ENCODE assay signal across 14 mouse cellular contexts in genomic region chr15:30913360-30913759, GRCm38 (mm10).
DNase-seq lines count a peak whose midpoint lies in the region; ATAC-seq and TF ChIP-seq lines count a peak whose summit lies in the region.
"Had no signal": no experiment of that assay in that cellular context is flagged by ENCODE, and none has a peak within 500 bp of the region (broad histone marks: within the 10 kb centered on the region; RNA-seq: fewer than 3 reads in every experiment).

No protein-coding gene starts in this region.

- TF ChIP-seq CTCF in lung, postnatal 0 days (IDR thresholded peaks at IDR 0.05) = no peak

- no peak overlapping the region for H3K27ac ChIP-seq in lung, postnatal 0 days (ENCODE audit: low read length)
- H3K27ac ChIP-seq in limb, embryonic 11.5 days (replicated peaks; ENCODE audit: low read depth, low read length) = no peak overlapping the region
- H3K27ac ChIP-seq in midbrain, embryonic 13.5 days = no peak overlapping the region
- H3K27ac ChIP-seq: liver, embryonic 12.5 days; macrophage; stomach, postnatal 0 days had no signal

- H3K9me3 ChIP-seq in lung, postnatal 0 days (ENCODE audit: low read length) = no peaks in the 10 kb centered on the region
- H3K9me3 ChIP-seq in limb, embryonic 11.5 days (ENCODE audit: control insufficient read depth, low read length) = no peaks in the 10 kb centered on the region
- H3K9me3 ChIP-seq in midbrain, embryonic 13.5 days = no peaks in the 10 kb centered on the region
- H3K9me3 ChIP-seq: liver, embryonic 12.5 days had no signal

- peak; percentile 23 for DNase-seq in adrenal gland, postnatal 10 days
- no peak for DNase-seq in adrenal gland, adult 18-20 months (ENCODE audit: low spot score in 2 of 2)
- peak; percentile 22 for DNase-seq in lung, postnatal 0 days (ENCODE audit: low spot score)
- no peak for DNase-seq in lung, postnatal 25 days (ENCODE audit: low spot score)
- DNase-seq in adipocyte (ENCODE audit: low spot score) = peak; percentile 22
- peak; percentile 58 for DNase-seq in limb, embryonic 11.5 days (ENCODE audit: low spot score)
- no peak for DNase-seq in B cell, adult 2 months
- DNase-seq: adrenal gland, adult 2 months; cerebellum, postnatal 25 days had no signal

- H3K9ac ChIP-seq in lung, postnatal 0 days (replicated peaks; ENCODE audit: low read depth) = no peak overlapping the region
- H3K9ac ChIP-seq in limb, embryonic 11.5 days (ENCODE audit: low read length) = no peak overlapping the region
- no peak overlapping the region for H3K9ac ChIP-seq in midbrain, embryonic 13.5 days (replicated peaks)
- H3K9ac ChIP-seq: liver, embryonic 12.5 days had no signal

- H3K27me3 ChIP-seq in lung, postnatal 0 days (replicated peaks; ENCODE audit: insufficient read depth, low read length) = no peaks in the 10 kb centered on the region
- H3K27me3 ChIP-seq in limb, embryonic 11.5 days (ENCODE audit: control insufficient read depth, insufficient read depth, low read length) = no peaks in the 10 kb centered on the region
- H3K27me3 ChIP-seq in midbrain, embryonic 13.5 days = no peaks in the 10 kb centered on the region
- H3K27me3 ChIP-seq: liver, embryonic 12.5 days had no signal

- no peaks in the 10 kb centered on the region for H3K36me3 ChIP-seq in lung, postnatal 0 days (ENCODE audit: insufficient read depth, low read length)
- no peaks in the 10 kb centered on the region for H3K36me3 ChIP-seq in limb, embryonic 11.5 days (ENCODE audit: control insufficient read depth, insufficient read depth, low read length)
- H3K36me3 ChIP-seq in midbrain, embryonic 13.5 days = 0 out of 2 replicates have a peak, but pooled peaks cover 7% of the 10 kb centered on the region
- H3K36me3 ChIP-seq: liver, embryonic 12.5 days had no signal

- no peak for ATAC-seq in lung, postnatal 0 days
- no peak for ATAC-seq in limb, embryonic 11.5 days (ENCODE audit: insufficient number of reproducible peaks, low FRiP score, low TSS enrichment, low read depth)
- no peak for ATAC-seq in midbrain, embryonic 13.5 days
- ATAC-seq: inflammation-experienced regulatory T-cells, adult 6 months; liver, embryonic 12.5 days had no signal

- H3K4me3 ChIP-seq in lung, postnatal 0 days (ENCODE audit: low read depth, low read length) = no peak overlapping the region
- no peak overlapping the region for H3K4me3 ChIP-seq in limb, embryonic 11.5 days (ENCODE audit: low read depth, low read length)
- no peak overlapping the region for H3K4me3 ChIP-seq in midbrain, embryonic 13.5 days (replicated peaks)
- H3K4me3 ChIP-seq: liver, embryonic 12.5 days had no signal

- no peak overlapping the region for H3K4me2 ChIP-seq in lung, postnatal 0 days (replicated peaks; ENCODE audit: low read depth, low read length)
- H3K4me2 ChIP-seq in limb, embryonic 11.5 days (ENCODE audit: low read depth, severe bottlenecking) = no peak overlapping the region
- no peak overlapping the region for H3K4me2 ChIP-seq in midbrain, embryonic 13.5 days (replicated peaks)
- H3K4me2 ChIP-seq: liver, embryonic 12.5 days had no signal

- TF ChIP-seq EP300 in lung, postnatal 0 days (IDR thresholded peaks at IDR 0.05) = no peak

- WGBS in lung, postnatal 0 days = 78% methylated on average over 5 of the region's 5 CpGs
- WGBS in limb, embryonic 11.5 days = 87% methylated on average over 5 of the region's 5 CpGs
- 88% methylated on average over 5 of the region's 5 CpGs for WGBS in midbrain, embryonic 13.5 days

- H3K4me1 ChIP-seq in lung, postnatal 0 days (ENCODE audit: insufficient read depth, low read depth, low read length) = no peaks in the 10 kb centered on the region
- H3K4me1 ChIP-seq in limb, embryonic 11.5 days (ENCODE audit: control insufficient read depth, insufficient read depth, low read length) = no peaks in the 10 kb centered on the region
- H3K4me1 ChIP-seq in midbrain, embryonic 13.5 days (replicated peaks) = no peaks in the 10 kb centered on the region
- H3K4me1 ChIP-seq: liver, embryonic 12.5 days had no signal

Comparison
In these comparisons a context has a peak if more than half of its experiments do, and no peak if none do; other contexts are left out.
1. DNase-seq: peak in adrenal gland, postnatal 10 days (single experiment), lung, postnatal 0 days (single experiment), adipocyte (single experiment) and limb, embryonic 11.5 days (single experiment); none in adrenal gland, adult 18-20 months (0 of 2), lung, postnatal 25 days (single experiment) and B cell, adult 2 months (0 of 2).